Mouse (Mus musculus) erythroblast, adult 5-6 weeks (primary cell): ENCODE data around the gene Pcare. TPM values are rescaled to one million over a fixed set of nuclear protein-coding genes. Genes with fewer than 3 reads are reported as not detected.
"Not testable (repeated sequence)": the region's sequence is repeated elsewhere in the genome, so short reads cannot be mapped to it uniquely, and the experiment has no call there.

Experiments
- ATAC-seq: replicated peaks from 2 replicates; pipeline ENCODE4 v1.8.0; 2016; ENCODE audit warnings: moderate number of reproducible peaks, mild to moderate bottlenecking, moderate TSS enrichment, inconsistent platforms; ENCODE audit not compliant: poor library complexity, low FRiP score, severe bottlenecking
- total RNA-seq, 2 experiments: library from RNA; stranded (forward) in 1 of 2; stranded (reverse) in 1 of 2; fragments of 150-400 nt in 1 of 2; fragments of 200-764, 138-1000 nt in 1 of 2; gene quantifications; 2 replicates each; pipeline versions ENCODE4 v1.2.3 to v1.2.4; 2015 to 2017; ENCODE audit warnings: low replicate concordance in 2 of 2

Pcare gene
- not detected in 2 replicates for total RNA-seq (2015; ENCODE audit: low replicate concordance)
- 0.14 TPM in 1 of 2 replicates, not detected in the other for total RNA-seq (2017; ENCODE audit: low replicate concordance)

DNA sequence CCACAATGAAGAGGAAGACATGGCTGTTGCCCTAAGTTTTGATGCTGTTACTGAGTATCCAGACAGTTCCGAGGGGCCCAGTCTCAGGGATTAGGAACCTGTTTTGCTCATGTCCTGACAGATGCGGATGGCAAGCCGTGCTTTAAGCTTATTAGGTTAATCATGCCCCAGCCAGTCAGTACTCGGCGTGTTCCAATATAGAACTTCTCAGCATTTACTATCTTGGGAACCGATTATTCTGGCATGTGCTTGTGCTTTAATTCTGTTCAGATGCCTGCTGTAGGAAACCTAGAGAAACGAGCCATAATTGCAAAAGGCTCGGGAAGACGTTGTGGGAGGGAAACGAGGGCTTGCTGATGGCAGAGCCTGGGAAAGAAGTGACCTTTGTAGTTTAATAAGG lies at the start of gene Pcare:
Gene Pcare (minus strand): TSS at position 64 of the 400 bp plus-strand sequence.
- no peak for ATAC-seq

- ATAC-seq = no peak
Observed at GRCm38 (mm10) chr17:71795521-71796205, 43.0 kb upstream of the Pcare start.

DNA sequence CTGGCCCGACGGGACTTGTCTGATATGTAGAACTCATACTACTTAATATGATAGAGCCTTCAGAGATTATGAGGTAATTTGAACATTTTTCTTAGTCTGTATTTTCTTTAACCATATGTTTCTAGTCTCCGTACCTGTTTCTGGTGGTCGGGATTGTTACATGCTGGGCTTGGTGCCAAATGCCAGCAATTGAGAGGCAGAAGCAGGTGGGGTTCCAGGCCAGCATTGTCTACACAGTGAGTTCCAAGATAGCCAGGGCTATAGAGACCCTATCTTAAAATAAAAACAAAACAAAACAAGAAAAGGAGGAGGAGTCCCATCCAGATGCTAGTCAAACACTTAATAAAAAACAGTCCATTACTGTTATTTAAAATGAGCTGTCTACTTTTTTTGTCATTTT lies 38.9 kb upstream of the Pcare start:
- no peak for ATAC-seq

- ATAC-seq = no peak
Observed at GRCm38 (mm10) chr17:71791109-71791508, 38.4 kb upstream of the Pcare start.

- ATAC-seq = no peak
Observed at GRCm38 (mm10) chr17:71786456-71786855, 33.8 kb upstream of the Pcare start.

GRCm38 (mm10) chr17:71783366-71783735 lies 30.7 kb upstream of the Pcare start:
- no peak for ATAC-seq

- ATAC-seq = no peak
Observed at GRCm38 (mm10) chr17:71782699-71783365, 30.1 kb upstream of the Pcare start.

DNA sequence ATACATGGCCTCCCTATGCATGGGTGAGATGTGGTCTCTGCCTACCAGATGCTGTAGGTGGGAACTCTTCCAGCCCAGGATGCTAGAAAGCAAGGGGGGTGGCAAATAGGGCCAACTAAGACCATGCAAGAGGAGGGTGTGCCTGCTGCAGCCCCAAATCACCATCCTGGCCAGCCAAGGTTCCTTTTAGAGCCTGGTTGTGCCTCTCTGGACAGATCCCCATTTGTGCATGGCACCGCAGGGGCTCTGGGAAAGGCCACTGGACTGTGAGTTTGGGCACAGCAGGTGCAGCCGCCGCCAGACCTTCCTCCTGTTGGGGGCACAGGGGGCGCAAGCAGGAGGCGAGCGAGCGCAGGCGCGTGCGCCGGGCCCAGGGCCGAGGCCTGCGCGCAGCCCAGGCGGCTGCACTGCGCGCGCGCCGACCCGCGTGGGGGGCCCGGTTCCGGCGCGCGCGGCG lies 29.6 kb upstream of the Pcare start:
- ATAC-seq = no peak

- ATAC-seq = no peak
Observed at GRCm38 (mm10) chr17:71780945-71781344, 28.3 kb upstream of the Pcare start.

- no peak for ATAC-seq
Observed at GRCm38 (mm10) chr17:71780490-71780889, 27.8 kb upstream of the Pcare start.

DNA sequence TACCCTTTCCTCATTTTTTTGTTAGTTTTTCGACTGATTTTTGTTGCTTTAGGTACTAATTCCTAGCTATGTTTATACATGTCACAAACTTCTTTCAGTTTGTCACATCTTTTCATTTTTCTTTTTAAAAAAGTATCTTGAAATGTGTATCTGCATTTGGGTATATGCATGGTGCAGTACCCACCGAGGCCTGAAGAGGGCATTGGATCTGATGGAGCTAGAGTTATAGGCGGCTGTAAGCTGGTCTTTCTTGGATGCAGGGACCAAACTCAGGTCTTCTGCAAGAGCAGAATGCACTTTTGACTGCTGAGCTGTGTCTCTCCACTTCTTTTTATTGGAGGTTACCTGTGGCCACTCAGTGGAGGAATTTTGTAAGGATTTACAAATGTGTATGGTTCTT lies 26.0 kb upstream of the Pcare start:
- no peak for ATAC-seq

- no peak for ATAC-seq
Observed at GRCm38 (mm10) chr17:71775279-71775678, 22.6 kb upstream of the Pcare start.

DNA sequence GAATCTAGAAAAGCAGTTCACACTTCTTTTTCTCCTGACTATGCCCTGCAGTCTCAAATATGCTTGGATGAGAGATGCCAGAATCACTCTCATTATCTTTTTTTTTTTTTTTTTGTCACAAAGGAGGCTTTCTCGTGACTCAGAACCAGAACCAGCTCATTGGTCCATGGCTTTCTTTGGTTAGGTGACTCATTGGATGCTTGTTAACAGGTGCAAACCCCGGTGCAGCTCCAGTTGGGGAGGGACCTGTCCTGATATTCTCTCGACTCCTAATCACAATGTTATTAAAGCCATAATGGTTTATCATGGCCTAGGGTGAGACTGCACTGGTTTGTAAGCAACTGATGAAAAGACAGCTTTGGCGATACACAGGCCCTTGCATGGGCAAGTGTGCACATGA lies 21.5 kb upstream of the Pcare start:
- ATAC-seq = no peak

- ATAC-seq = no peak
Observed at GRCm38 (mm10) chr17:71770696-71771095, 18.0 kb upstream of the Pcare start.

DNA sequence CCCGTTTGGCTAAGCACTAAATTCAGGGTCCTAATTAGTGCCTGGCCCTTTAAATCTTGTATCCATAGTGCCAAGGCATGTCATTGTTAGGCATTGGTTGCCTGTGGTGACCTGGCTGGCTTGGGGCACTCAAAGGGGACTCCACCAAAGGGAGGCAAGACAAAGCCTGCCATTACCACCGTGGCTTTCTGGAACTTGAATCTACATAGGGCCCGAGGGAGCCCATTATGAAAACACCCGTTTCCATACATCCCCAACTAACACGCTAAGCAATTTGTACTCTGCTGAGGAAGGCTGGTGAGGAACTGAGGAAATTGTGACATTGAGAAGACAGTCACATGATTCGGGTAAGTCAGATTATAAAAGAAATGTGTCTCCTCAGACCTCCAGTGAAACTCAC lies 16.9 kb upstream of the Pcare start:
- no peak for ATAC-seq

DNA sequence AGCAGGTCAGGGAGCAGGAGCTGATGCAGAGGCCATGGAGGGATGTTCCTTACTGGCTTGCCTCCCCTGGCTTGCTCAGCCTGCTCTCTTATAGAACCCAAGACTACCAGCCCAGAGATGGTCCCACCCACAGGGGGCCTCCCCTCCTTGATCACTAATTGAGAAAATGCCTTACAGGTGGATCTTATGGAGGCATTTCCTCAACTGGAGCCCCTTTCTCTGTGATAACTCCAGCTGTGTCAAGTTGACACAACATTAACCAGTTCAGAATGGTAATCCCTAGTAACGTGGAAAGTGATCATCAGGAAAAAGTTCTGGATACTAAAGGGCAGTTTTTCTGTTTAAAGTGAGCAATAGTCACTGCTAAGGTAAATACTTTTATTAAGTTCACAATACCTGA lies 15.5 kb upstream of the Pcare start, which contains the start of gene Clip4:
Gene Clip4 (plus strand): TSS at position 301 of the 400 bp plus-strand sequence.
- ATAC-seq = not testable (repeated sequence)

- no peak for ATAC-seq
Observed at GRCm38 (mm10) chr17:71760536-71760935, 7.8 kb upstream of the Pcare start.

DNA sequence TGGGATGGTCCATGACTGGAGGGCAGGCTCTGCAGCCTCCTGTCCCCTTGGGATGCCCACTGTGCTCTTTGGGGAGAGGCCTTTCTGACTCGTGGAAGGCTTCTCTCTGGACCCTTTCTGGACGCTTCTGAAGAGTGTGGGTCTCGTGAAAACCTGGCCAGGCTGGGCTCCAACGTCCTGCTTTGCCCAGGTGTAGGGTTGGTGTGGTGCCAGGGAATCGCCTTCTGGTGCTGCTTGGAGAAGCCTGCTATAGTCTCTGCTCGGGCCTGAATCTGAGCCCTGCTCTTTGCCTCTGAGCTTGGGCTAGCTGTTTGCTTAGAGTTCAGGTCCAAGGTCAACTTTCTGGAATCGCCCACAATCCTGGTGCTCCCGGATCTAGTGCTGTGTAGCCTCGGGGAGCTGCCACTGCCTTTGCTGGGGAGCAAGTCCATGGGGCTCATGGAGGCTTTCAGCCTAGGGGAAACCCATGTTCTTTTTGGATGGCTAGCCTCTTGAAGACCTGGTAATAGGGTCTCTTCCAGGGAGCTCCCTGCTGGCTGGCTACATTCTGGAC lies 3.0 kb downstream of the Pcare start:
- no peak for ATAC-seq

- ATAC-seq = no peak
Observed at GRCm38 (mm10) chr17:71747561-71747960, 5.1 kb downstream of the Pcare start.

GRCm38 (mm10) chr17:71746114-71746513 lies 6.6 kb downstream of the Pcare start:
- ATAC-seq = no peak

DNA sequence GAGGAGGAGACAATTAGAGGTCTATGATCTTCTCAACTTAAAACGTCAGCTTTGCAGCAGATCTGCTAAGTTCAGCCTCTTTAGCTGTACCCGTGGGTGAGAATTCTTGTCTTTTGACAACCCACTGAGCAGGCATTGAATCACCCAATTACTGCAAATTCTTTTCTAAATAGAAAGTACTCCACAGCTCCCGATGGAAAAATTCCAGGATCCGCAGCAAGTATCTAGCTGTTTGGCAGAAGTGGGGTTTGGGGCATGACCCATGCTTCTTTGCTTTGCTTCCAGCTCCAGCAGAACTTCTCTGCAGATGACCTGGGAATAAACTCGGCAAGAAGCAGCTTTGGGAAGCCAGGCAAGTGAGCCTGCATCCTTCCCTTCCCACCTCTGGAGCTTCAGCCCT lies 9.8 kb downstream of the Pcare start:
- ATAC-seq = no peak
